Mouse (Mus musculus): Measurements from ENCODE around the gene Vmn2r17. TPM values are rescaled to one million over a fixed set of nuclear protein-coding genes. Genes with fewer than 3 reads are reported as not detected.

The Vmn2r17 gene
- total RNA-seq (2021) = not detected in 2 replicates
- long read RNA-seq = 0 reads

DNA sequence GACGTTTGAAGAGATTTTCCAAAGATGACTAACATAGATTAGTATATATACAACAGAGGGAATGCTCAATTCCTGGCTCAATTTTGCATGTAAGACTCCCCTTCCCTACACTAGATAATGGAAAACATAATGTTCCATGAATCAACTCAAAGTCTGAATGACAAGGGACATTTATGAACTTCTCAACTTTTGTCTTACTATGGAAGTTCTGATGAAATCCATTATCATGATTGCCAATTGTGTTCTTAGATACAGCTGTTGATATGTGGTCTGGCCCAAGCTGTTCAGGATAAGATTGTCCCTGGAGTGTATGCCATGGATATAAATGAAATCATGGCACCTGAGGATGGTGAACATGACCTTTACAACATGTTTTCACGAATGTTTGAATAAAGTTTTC, at the start of gene Vmn2r17:
Gene Vmn2r17 (plus strand): TSS at position 301 of the 400 bp plus-strand sequence.
- no peak for DNase-seq

GRCm38 (mm10) chr5:109466576-109467506, 47.4 kb downstream of the Vmn2r17 start:
- DNase-seq = peak; percentile 30

GRCm38 (mm10) chr5:109506729-109507128, 87.2 kb downstream of the Vmn2r17 start:
- DNase-seq = no peak

Other genes starting within 250 kb of the Vmn2r17 start
- gene Vmn2r13, start 227.5 kb upstream of the Vmn2r17 start, total RNA-seq (2021) = 0.21 TPM in 1 of 2 replicates, not detected in the other
- not detected in 2 replicates for gene Vmn2r14, start 195.0 kb upstream of the Vmn2r17 start, total RNA-seq (2021)
- not detected in 2 replicates for gene Vmn2r15, start 122.0 kb upstream of the Vmn2r17 start, total RNA-seq (2021)
- gene Vmn2r16, start 89.5 kb upstream of the Vmn2r17 start, total RNA-seq (2021) = not detected in 2 replicates
- 42.8 and 45.0 TPM in 2 replicates for gene Crlf2, start 139.3 kb downstream of the Vmn2r17 start, total RNA-seq (2021)